Mouse (Mus musculus) liver, postnatal 0 days (tissue): Measurements from ENCODE around the gene Gm49486. TPM values are rescaled to one million over a fixed set of nuclear protein-coding genes. Genes with fewer than 3 reads are reported as not detected.
"Not testable (repeated sequence)": the region's sequence is repeated elsewhere in the genome, so short reads cannot be mapped to it uniquely, and the experiment has no call there.

Experiments used
- ATAC-seq: fragments of 200-750 bp; cut with Nextera tagmentation; 2 replicates; pipeline ENCODE4 v1.8.0; 2017; ENCODE audit warnings: mild to moderate bottlenecking, moderate library complexity
- DNase-seq: peaks from one replicate; pipeline ENCODE4 v3.0.0-alpha.2; 2016
- H3K27ac ChIP-seq: fragments of 300-500 bp; sonication (generic); 2 replicates; pipeline ENCODE4 v1.5.1; 2014; ENCODE audit warnings: antibody characterized with exemption, moderate library complexity, mild to moderate bottlenecking, low read depth
- H3K27me3 ChIP-seq: fragments of 300-500 bp; sonication (generic); 2 replicates; pipeline ENCODE4 v1.6.1; 2014; ENCODE audit warnings: low read length, control low read depth, mixed read lengths; ENCODE audit not compliant: insufficient read depth
- H3K36me3 ChIP-seq: fragments of 300-500 bp; sonication (generic); replicated peaks from 2 replicates; pipeline ENCODE4 v1.6.1; 2014; ENCODE audit warnings: mild to moderate bottlenecking, control low read depth, low read length, moderate library complexity, mixed read lengths; ENCODE audit not compliant: insufficient read depth
- H3K4me1 ChIP-seq: fragments of 300-500 bp; sonication (generic); 2 replicates; pipeline ENCODE4 v1.6.1; 2014; ENCODE audit warnings: antibody characterized with exemption, mild to moderate bottlenecking, control low read depth; ENCODE audit not compliant: insufficient read depth
- H3K4me2 ChIP-seq: fragments of 300-500 bp; sonication (generic); 2 replicates; pipeline ENCODE4 v1.6.1; 2014; ENCODE audit warnings: low read depth, mild to moderate bottlenecking, low read length, moderate library complexity, mixed read lengths
- H3K4me3 ChIP-seq: fragments of 300-500 bp; sonication (generic); 2 replicates; pipeline ENCODE4 v1.5.1; 2014; ENCODE audit warnings: low read depth, low read length
- H3K9ac ChIP-seq: fragments of 300-500 bp; sonication (generic); replicated peaks from 2 replicates; pipeline ENCODE4 v1.6.1; 2014; ENCODE audit warnings: mild to moderate bottlenecking, moderate library complexity
- H3K9me3 ChIP-seq: fragments of 300-500 bp; sonication (generic); 2 replicates; pipeline ENCODE4 v1.6.1; 2016; ENCODE audit warnings: mild to moderate bottlenecking, control low read depth, low read length, mixed read lengths
- CTCF ChIP-seq: sonication (generic); IDR thresholded peaks from 2 replicates; pipeline ENCODE4 v1.5.1; 2016; ENCODE audit warnings: antibody characterized with exemption, low read depth
- EP300 ChIP-seq: IDR thresholded peaks from 2 replicates; pipeline ENCODE4 v1.6.1; 2016; ENCODE audit warnings: antibody characterized with exemption, low read depth, mild to moderate bottlenecking
- WGBS: fragments of 180-500 bp; shearing (Covaris S2); extraction: QIAGEN DNeasy Blood & Tissue Kit; methylation state at CpG from one replicate; pipeline ENCODE4 v1.1.7; 2014; ENCODE audit not compliant: insufficient replicate concordance; 5-methylcytosine and 5-hydroxymethylcytosine counted together
- polyA plus RNA-seq: library from polyadenylated mRNA; unstranded; fragments of >200 nt; fragmentation: Nextera tagmentation; extraction: Ambion mirVana; gene quantifications from 2 replicates; pipeline ENCODE4 v1.2.1, GENCODE M21; 2015

Gene Gm49486
- polyA plus RNA-seq, 1 experiment from 2014 or later, result 0.08 TPM

DNA sequence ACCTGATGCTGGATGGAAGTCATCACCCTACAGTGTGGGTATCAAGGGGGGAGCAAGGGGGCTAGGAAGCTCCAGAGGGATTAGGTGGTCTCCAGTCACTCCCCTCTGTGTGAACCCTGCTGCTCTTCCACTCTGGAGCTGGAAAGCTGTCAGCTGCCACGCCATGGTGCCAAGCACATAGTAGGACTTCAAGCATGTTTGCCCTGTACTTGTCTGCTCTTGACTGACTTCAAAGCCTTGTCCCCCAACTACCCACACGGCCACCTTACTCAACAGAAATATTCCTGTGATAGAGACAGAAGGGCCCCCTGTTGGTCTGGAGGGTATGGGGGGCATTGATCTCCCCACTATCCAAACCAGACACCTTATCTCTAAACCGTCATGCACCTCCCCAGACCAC, 13.0 kb upstream of the Gm49486 start:
- Histone ChIP-seq H3K4me2 (no peak overlapping the region), H3K4me1 (no peaks in the 10 kb centered on the region), H3K4me3 (no peak overlapping the region), H3K9me3 (no peaks in the 10 kb centered on the region), H3K9ac (no peak overlapping the region), H3K27ac (no peak overlapping the region), H3K36me3 (no peaks in the 10 kb centered on the region), H3K27me3 (no peaks in the 10 kb centered on the region)
- DNase-seq (no peak), ATAC-seq (no peak)
- TF ChIP-seq EP300 (no peak), CTCF (no peak)
- WGBS, result 50% methylated on average over 3 of the region's 3 CpGs

DNA sequence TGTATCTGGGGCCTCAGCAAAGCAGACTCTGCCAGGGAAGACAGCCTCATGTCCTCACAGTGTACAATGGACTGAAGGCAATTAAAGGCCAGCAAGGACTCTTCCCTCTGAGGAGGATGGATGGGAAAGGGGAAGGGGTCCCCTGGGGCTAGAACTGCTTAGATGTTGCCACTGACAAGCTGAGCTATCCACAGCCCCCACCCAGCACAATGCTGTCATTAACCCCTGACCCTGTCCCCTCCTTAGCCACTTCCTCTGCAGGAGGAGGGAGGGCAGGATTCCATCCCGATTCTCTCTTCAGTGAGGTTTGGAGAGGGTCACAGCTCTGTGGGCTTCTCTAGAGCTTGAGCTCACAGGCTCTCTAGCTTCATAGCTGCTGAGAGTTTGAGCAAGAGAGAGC, 9.6 kb upstream of the Gm49486 start:
- no peak overlapping the region for H3K27ac ChIP-seq
- H3K9me3 ChIP-seq, result no peaks in the 10 kb centered on the region
- H3K27me3 ChIP-seq, result no peaks in the 10 kb centered on the region
- no peaks in the 10 kb centered on the region for H3K36me3 ChIP-seq
- no peak for DNase-seq
- ATAC-seq, result no peak
- H3K4me3 ChIP-seq, result no peak overlapping the region
- WGBS, result 0% methylated on average over 1 of the region's 1 CpGs
- no peak overlapping the region for H3K9ac ChIP-seq
- H3K4me1 ChIP-seq, result peaks cover 4% of the 10 kb centered on the region; the same call in 1 of the 2 replicates
- H3K4me2 ChIP-seq, result no peak overlapping the region
- no peak for TF ChIP-seq EP300
- TF ChIP-seq CTCF, result no peak

DNA sequence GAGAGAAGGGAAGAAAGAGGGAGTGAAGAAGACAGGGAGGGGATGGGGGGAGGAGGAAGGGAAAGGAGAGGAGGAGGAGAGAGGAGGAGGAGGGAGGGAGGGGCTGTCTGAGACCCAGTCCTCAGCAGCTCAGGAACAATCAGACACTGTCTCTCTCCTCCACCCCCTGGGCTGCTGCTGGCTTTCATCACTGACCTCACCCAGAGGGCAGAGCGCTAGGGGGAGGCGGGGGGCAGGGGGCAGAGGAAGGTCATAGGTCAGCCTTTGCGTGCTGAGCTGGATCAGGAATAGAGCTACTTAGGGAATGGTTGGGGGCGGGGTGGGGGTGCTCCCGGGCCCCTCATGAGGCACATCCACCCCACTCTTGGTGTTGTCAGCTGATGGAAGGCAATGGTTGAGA, 5.5 kb upstream of the Gm49486 start:
- Histone ChIP-seq H3K9ac (no peak overlapping the region), H3K36me3 (no peaks in the 10 kb centered on the region), H3K27ac (no peak overlapping the region), H3K27me3 (no peaks in the 10 kb centered on the region), H3K4me2 (no peak overlapping the region), H3K4me3 (no peak overlapping the region), H3K9me3 (no peaks in the 10 kb centered on the region), H3K4me1 (peaks cover 4% of the 10 kb centered on the region; the same call in 1 of the 2 replicates)
- ATAC-seq, result no peak
- no peak for DNase-seq
- no peak for TF ChIP-seq CTCF
- no peak for TF ChIP-seq EP300
- WGBS, result 23% methylated on average over 5 of the region's 5 CpGs

DNA sequence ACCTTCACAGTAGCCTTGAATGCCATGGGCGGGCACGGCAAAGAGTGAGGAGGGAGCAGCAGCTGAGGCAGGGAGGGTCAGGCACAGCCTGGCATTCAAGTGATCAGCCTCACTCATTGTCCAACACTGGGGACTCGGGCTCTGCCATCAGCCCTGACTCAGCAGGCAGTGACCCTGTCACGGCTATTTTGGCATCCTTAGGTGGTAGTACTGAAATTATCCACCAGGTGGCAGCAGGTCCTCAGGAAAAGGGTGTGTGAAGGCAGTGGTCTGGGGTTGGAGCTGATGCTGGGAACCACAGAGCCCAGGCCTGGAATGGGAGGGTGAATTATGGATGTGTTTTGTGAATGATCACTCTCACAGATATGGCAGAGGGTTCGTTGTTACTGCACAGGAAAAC, 4.5 kb upstream of the Gm49486 start:
- H3K36me3 ChIP-seq, result no peaks in the 10 kb centered on the region
- peaks cover 8% of the 10 kb centered on the region for H3K4me1 ChIP-seq
- 10% methylated on average over 5 of the region's 5 CpGs for WGBS
- DNase-seq (peak; percentile 86), ATAC-seq (peak; percentile 58)
- no peak overlapping the region for H3K27ac ChIP-seq
- H3K4me3 ChIP-seq, result no peak overlapping the region
- no peak overlapping the region for H3K9ac ChIP-seq
- no peak overlapping the region for H3K4me2 ChIP-seq
- TF ChIP-seq CTCF (peak; percentile 98), EP300 (no peak)
- H3K9me3 ChIP-seq, result no peaks in the 10 kb centered on the region
- H3K27me3 ChIP-seq, result no peaks in the 10 kb centered on the region

DNA sequence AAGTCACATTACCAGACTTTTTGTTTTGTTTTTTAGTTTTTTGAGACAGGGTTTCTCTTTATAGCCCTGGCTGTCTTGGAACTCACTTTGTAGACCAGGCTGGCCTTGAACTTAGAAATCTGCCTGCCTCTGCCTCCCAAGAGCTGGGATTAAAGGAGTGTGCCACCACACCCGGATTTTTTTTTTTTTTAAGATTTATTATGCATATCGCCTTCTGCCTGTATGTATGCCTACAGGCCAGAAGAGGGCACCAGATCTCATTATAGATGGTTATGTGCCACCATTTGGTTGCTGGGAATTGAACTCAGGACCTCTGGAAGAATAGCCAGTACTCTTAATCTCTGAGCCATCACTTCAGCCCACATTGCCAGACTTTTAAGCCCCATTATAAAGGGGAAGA, 3.4 kb upstream of the Gm49486 start:
- ATAC-seq, H3K9me3 ChIP-seq, H3K9ac ChIP-seq, DNase-seq, H3K27me3 ChIP-seq, H3K4me3 ChIP-seq, H3K27ac ChIP-seq, H3K36me3 ChIP-seq, H3K4me2 ChIP-seq: not testable (repeated sequence)
- 55% methylated on average over 2 of the region's 2 CpGs for WGBS
- peaks cover 13% of the 10 kb centered on the region for H3K4me1 ChIP-seq
- TF ChIP-seq CTCF, result peak; percentile 27; the same call in 1 of the 2 replicates

DNA sequence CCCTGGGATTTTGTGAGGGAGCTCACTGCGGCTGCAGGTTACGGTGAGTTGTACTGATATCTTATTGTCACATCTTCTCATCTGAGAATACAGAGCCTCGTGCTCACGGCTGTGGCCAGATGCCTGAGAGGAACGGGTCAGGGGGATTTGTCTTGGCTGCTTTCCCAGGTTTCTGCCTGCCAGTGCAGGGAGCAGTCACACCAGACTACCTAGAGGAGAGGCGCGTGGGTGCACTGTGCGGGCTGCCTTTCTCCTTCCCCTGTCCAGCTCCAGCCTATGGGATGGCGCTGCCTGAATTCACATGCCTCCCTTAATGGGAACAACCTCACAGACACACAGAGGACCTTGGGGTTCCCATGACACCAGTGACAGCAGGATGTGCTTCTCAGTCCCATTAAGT, 6.1 kb downstream of the Gm49486 start:
- 74% methylated on average over 9 of the region's 9 CpGs for WGBS
- H3K9ac ChIP-seq, result no peak overlapping the region
- H3K4me2 ChIP-seq, result no peak overlapping the region
- peaks cover 23% of the 10 kb centered on the region for H3K36me3 ChIP-seq
- TF ChIP-seq CTCF (no peak), EP300 (no peak)
- H3K27ac ChIP-seq, result peak overlapping the region; percentile 64; the same call in 1 of the 2 replicates
- H3K9me3 ChIP-seq, result no peaks in the 10 kb centered on the region
- no peaks in the 10 kb centered on the region for H3K27me3 ChIP-seq
- H3K4me1 ChIP-seq, result 0 out of 2 replicates have a peak, but pooled peaks cover 2% of the 10 kb centered on the region
- no peak overlapping the region for H3K4me3 ChIP-seq
- DNase-seq (no peak), ATAC-seq (peak; percentile 69)

DNA sequence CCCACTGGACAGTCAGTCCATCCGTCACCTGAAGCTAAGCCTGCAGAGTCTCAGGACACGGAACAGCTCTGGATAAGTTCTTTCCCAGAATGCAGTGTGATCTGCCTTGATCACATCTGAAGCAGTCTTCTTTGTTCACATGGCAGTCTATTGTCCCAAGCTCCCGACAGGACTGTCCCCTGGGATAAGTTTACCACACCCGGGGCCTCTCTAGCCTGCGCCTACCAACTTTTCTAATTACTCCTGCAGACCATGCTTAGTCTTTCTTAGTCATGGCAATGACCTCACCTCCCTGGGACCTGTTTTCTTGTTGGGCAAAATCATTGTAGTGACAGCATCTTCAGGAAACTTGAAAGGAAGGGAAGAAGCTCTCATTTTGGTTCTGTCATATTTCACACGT, 8.8 kb downstream of the Gm49486 start:
- Histone ChIP-seq H3K27me3 (no peaks in the 10 kb centered on the region), H3K36me3 (peaks cover 36% of the 10 kb centered on the region), H3K9ac (no peak overlapping the region), H3K4me2 (no peak overlapping the region), H3K27ac (no peak overlapping the region), H3K9me3 (no peaks in the 10 kb centered on the region), H3K4me3 (no peak overlapping the region), H3K4me1 (0 out of 2 replicates have a peak, but pooled peaks cover 2% of the 10 kb centered on the region)
- DNase-seq (no peak), ATAC-seq (no peak)
- no peak for TF ChIP-seq EP300
- no peak for TF ChIP-seq CTCF
- 86% methylated on average over 6 of the region's 6 CpGs for WGBS
